Mouse (Mus musculus): ENCODE results near the gene Camk1. TPM values are rescaled to one million over a fixed set of nuclear protein-coding genes. Genes with fewer than 3 reads are reported as not detected.

Gene Camk1
- total and polyA plus RNA-seq, 3 experiments: 63.0 to 74.8 (median 68.2) TPM

DNA sequence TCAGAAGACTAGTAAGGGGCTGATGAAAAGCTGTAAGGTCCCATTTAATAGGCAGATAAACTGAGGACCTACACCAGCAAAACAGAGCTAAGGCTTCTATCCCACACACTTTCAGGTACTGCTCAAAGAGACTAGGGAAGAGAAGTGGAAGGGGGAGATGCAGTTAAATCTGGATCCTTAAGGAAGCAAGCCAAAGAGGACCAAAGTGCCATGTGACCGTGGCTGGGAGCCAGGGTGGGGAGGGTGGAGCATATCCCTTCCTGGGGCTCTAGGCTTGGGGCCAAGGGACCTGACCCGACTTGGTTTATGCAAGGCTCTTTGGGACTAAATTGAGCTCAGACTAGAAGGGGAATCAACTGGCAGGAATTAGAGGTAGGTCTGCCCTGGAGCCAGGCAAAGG is 537 bp upstream of the Camk1 start:
- Histone ChIP-seq H3K4me3 (peak overlapping the region; percentile 99; the same call in 1 of the 2 replicates), H3K27ac (peak overlapping the region; percentile 97), H3K9ac (ENCODE audit: low read depth, low read length) (peak overlapping the region; percentile 94; the same call in 1 of the 2 replicates), H3K4me1 (ENCODE audit: control insufficient read depth, insufficient read depth, low read length) (peaks cover 11% of the 10 kb centered on the region), H3K36me3 (ENCODE audit: control insufficient read depth, insufficient read depth, low read length) (no peaks in the 10 kb centered on the region; the same call in none of the 2 replicates), H3K27me3 (ENCODE audit: control insufficient read depth, insufficient read depth, low read length) (no peaks in the 10 kb centered on the region), H3K79me2 (replicated peaks; ENCODE audit: control insufficient read depth, insufficient read depth, low read length) (no peaks in the 10 kb centered on the region)
- no peak for TF ChIP-seq CTCF (IDR thresholded peaks at IDR 0.05)
- peak; percentile 8; the same call in 1 of the 2 replicates for TF ChIP-seq POLR2A (IDR thresholded peaks at IDR 0.05; ENCODE audit: insufficient read depth, low read depth, low read length)
- TF ChIP-seq EP300 (IDR thresholded peaks at IDR 0.05; ENCODE audit: insufficient read depth, low read depth, low read length): peak; percentile 39; the same call in 1 of the 2 replicates
- WGBS: 2% methylated on average over 2 of the region's 2 CpGs
- peak; percentile 87 to 90 for DNase-seq
- intact Hi-C loops (cut with DNase I): no loop called here

GRCm38 (mm10) chr6:113342297-113342696 is 1.5 kb downstream of the Camk1 start:
- Histone ChIP-seq H3K79me2 (replicated peaks; ENCODE audit: control insufficient read depth, insufficient read depth, low read length) (no peaks in the 10 kb centered on the region), H3K4me3 (peak overlapping the region; percentile 99; the same call in 1 of the 2 replicates), H3K9ac (ENCODE audit: low read depth, low read length) (peak overlapping the region; percentile 5; the same call in 1 of the 2 replicates), H3K27ac (peak overlapping the region; percentile 97), H3K36me3 (ENCODE audit: control insufficient read depth, insufficient read depth, low read length) (peaks cover 4% of the 10 kb centered on the region), H3K4me1 (ENCODE audit: control insufficient read depth, insufficient read depth, low read length) (peaks cover 12% of the 10 kb centered on the region), H3K27me3 (ENCODE audit: control insufficient read depth, insufficient read depth, low read length) (no peaks in the 10 kb centered on the region)
- TF ChIP-seq POLR2A (IDR thresholded peaks at IDR 0.05; ENCODE audit: insufficient read depth, low read depth, low read length) (no peak), CTCF (IDR thresholded peaks at IDR 0.05) (no peak), EP300 (IDR thresholded peaks at IDR 0.05; ENCODE audit: insufficient read depth, low read depth, low read length) (no peak)
- no peak for DNase-seq
- 15% methylated on average over 4 of the region's 7 CpGs for WGBS
- intact Hi-C loops (cut with DNase I): loop anchor here (2.0 kb wide), 1 partner anchor 33 kb away; no protein-coding TSS in a partner anchor

- no peak for TF ChIP-seq EP300 (IDR thresholded peaks at IDR 0.05; ENCODE audit: insufficient read depth, low read depth, low read length)
- H3K36me3 ChIP-seq (ENCODE audit: control insufficient read depth, insufficient read depth, low read length): peaks cover 8% of the 10 kb centered on the region
- H3K27ac ChIP-seq: no peak overlapping the region; the same call in 1 of the 2 replicates
- DNase-seq: peak in 1 of 2 experiments; percentile 33
- no peaks in the 10 kb centered on the region for H3K79me2 ChIP-seq (replicated peaks; ENCODE audit: control insufficient read depth, insufficient read depth, low read length)
- H3K27me3 ChIP-seq (ENCODE audit: control insufficient read depth, insufficient read depth, low read length): no peaks in the 10 kb centered on the region
- H3K9ac ChIP-seq (ENCODE audit: low read depth, low read length): no peak overlapping the region
- H3K4me3 ChIP-seq: no peak overlapping the region
- intact Hi-C loops (cut with DNase I): no loop called here
- peaks cover 14% of the 10 kb centered on the region for H3K4me1 ChIP-seq (ENCODE audit: control insufficient read depth, insufficient read depth, low read length)
- 69% methylated on average over 6 of the region's 6 CpGs for WGBS
Observed at GRCm38 (mm10) chr6:113341574-113341973, 2.2 kb downstream of the Camk1 start.

- H3K9ac ChIP-seq (ENCODE audit: low read depth, low read length): no peak overlapping the region
- peak overlapping the region; percentile 34 for H3K27ac ChIP-seq
- DNase-seq: no peak
- 21% methylated on average over 8 of the region's 8 CpGs for WGBS
- no peak for TF ChIP-seq CTCF (IDR thresholded peaks at IDR 0.05)
- TF ChIP-seq POLR2A (IDR thresholded peaks at IDR 0.05; ENCODE audit: insufficient read depth, low read depth, low read length): no peak
- TF ChIP-seq EP300 (IDR thresholded peaks at IDR 0.05; ENCODE audit: insufficient read depth, low read depth, low read length): no peak
- H3K36me3 ChIP-seq (ENCODE audit: control insufficient read depth, insufficient read depth, low read length): peaks cover 8% of the 10 kb centered on the region
- H3K27me3 ChIP-seq (ENCODE audit: control insufficient read depth, insufficient read depth, low read length): no peaks in the 10 kb centered on the region
- intact Hi-C loops (cut with DNase I): no loop called here
- H3K4me3 ChIP-seq: no peak overlapping the region
- no peaks in the 10 kb centered on the region for H3K79me2 ChIP-seq (replicated peaks; ENCODE audit: control insufficient read depth, insufficient read depth, low read length)
- peaks cover 8% of the 10 kb centered on the region for H3K4me1 ChIP-seq (ENCODE audit: control insufficient read depth, insufficient read depth, low read length)
Observed at GRCm38 (mm10) chr6:113336852-113337620, 6.7 kb downstream of the Camk1 start.

GRCm38 (mm10) chr6:113334216-113334615 is 9.6 kb downstream of the Camk1 start:
- TF ChIP-seq CTCF (IDR thresholded peaks at IDR 0.05) (no peak), POLR2A (IDR thresholded peaks at IDR 0.05; ENCODE audit: insufficient read depth, low read depth, low read length) (no peak), EP300 (IDR thresholded peaks at IDR 0.05; ENCODE audit: insufficient read depth, low read depth, low read length) (no peak)
- DNase-seq: peak in 1 of 2 experiments; percentile 11
- Histone ChIP-seq H3K4me3 (no peak overlapping the region), H3K36me3 (ENCODE audit: control insufficient read depth, insufficient read depth, low read length) (peaks cover 8% of the 10 kb centered on the region), H3K27ac (no peak overlapping the region), H3K9ac (ENCODE audit: low read depth, low read length) (no peak overlapping the region), H3K27me3 (ENCODE audit: control insufficient read depth, insufficient read depth, low read length) (no peaks in the 10 kb centered on the region), H3K79me2 (replicated peaks; ENCODE audit: control insufficient read depth, insufficient read depth, low read length) (no peaks in the 10 kb centered on the region), H3K4me1 (ENCODE audit: control insufficient read depth, insufficient read depth, low read length) (peaks cover 6% of the 10 kb centered on the region)
- WGBS: 73% methylated on average over 6 of the region's 6 CpGs
- intact Hi-C loops (cut with DNase I): loop anchor here (5.0 kb wide), 1 partner anchor 133 kb away; no protein-coding TSS in a partner anchor
